Mouse (Mus musculus) small intestine, adult 2 months (tissue): ENCODE measurements around the gene Pi4k2a. TPM values are rescaled to one million over a fixed set of nuclear protein-coding genes. Genes with fewer than 3 reads are reported as not detected.

Source experiments
- H3K27ac ChIP-seq: fragments of 200-500 bp; 2 replicates; pipeline ENCODE4 v1.5.1; 2012; ENCODE audit warnings: low read depth, low read length, control low read depth, inconsistent platforms; ENCODE audit not compliant: insufficient read depth
- H3K27me3 ChIP-seq: fragments of 200-500 bp; 2 replicates; pipeline ENCODE4 v1.6.1; 2012; ENCODE audit warnings: mild to moderate bottlenecking, moderate library complexity, low read length, inconsistent platforms; ENCODE audit not compliant: control insufficient read depth, insufficient read depth
- H3K36me3 ChIP-seq: fragments of 200-500 bp; 2 replicates; pipeline ENCODE4 v1.6.1; 2012; ENCODE audit warnings: mild to moderate bottlenecking, low read length, control low read depth, inconsistent platforms; ENCODE audit not compliant: control insufficient read depth, insufficient read depth
- H3K4me1 ChIP-seq: fragments of 200-500 bp; 2 replicates; pipeline ENCODE4 v1.6.1; 2012; ENCODE audit warnings: low read length, inconsistent platforms, mixed read lengths; ENCODE audit not compliant: control insufficient read depth, insufficient read depth, insufficient read length
- H3K4me3 ChIP-seq: fragments of 200-500 bp; 2 replicates; pipeline ENCODE4 v1.5.1; 2012; ENCODE audit warnings: low read depth, mild to moderate bottlenecking, control low read depth, inconsistent platforms, low read length, moderate library complexity
- CTCF ChIP-seq: fragments of 200-500 bp; IDR thresholded peaks from 2 replicates; pipeline ENCODE4 v1.5.1; 2012; ENCODE audit warnings: low read depth, mild to moderate bottlenecking, control low read depth, inconsistent platforms, low read length, moderate library complexity, mixed read lengths; ENCODE audit not compliant: insufficient replicate concordance, insufficient read length; ENCODE audit errors: extremely low read depth
- POLR2A ChIP-seq: fragments of 200-500 bp; IDR thresholded peaks from 2 replicates; pipeline ENCODE4 v1.6.1; 2012; ENCODE audit warnings: low read depth, mild to moderate bottlenecking, control low read depth, inconsistent platforms, low read length, moderate library complexity
- WGBS: fragments of 180-500 bp; shearing (Covaris S2); methylation state at CpG from one replicate; pipeline ENCODE4 v1.1.7; 2018; 5-methylcytosine and 5-hydroxymethylcytosine counted together
- polyA plus RNA-seq: library from polyadenylated mRNA; depleted of rRNA; stranded (reverse); fragments of >200 nt; gene quantifications from 2 replicates; pipeline ENCODE4 v1.2.3, GENCODE M21; 2012

Pi4k2a gene
- polyA plus RNA-seq, 1 experiment, result 33.2 TPM

DNA sequence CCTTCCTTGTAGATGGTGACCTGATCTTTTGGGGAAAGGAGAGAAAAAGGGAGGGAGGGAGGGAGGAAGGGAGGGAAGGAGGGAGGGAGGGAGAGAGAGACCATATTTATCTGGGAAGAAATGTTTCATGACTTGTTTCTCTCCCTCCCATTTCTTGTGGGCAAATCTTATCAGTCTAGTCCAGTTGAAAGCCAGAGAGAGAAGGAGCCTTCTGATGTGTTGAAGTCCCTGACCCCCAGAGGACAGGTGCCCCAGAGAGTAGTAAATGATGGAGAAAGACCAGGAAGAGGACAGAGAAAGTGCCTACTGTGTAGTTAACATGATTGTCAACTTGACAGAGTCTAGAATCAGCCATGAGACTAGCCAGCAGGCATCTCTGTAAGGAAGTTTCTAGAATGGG lies 44.8 kb downstream of the Pi4k2a start:
- Histone ChIP-seq H3K27ac (no peak overlapping the region), H3K4me3 (no peak overlapping the region), H3K36me3 (no peaks in the 10 kb centered on the region), H3K4me1 (no peaks in the 10 kb centered on the region), H3K27me3 (no peaks in the 10 kb centered on the region)
- TF ChIP-seq CTCF (no peak), POLR2A (no peak)

DNA sequence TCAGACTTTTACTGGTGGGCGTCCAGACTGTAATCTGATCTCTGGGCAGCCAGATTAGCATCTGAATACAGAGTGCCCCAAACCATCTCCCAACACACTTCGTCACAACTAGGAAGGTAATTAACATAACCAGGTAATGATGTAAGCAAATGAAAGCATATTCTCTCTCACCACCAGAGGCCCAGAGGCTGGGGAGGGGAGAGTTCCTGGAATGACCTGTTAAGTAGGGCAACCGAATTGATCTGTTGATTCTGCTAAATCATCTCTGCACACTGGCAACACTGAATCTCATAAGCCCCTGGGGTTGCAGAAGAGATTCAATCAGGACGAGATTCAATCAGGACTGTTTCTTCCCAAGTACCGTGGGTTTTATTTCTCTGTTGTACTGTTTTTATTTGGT lies 45.9 kb downstream of the Pi4k2a start:
- 56% methylated on average over 5 of the region's 5 CpGs for WGBS
- TF ChIP-seq CTCF (no peak), POLR2A (no peak)
- Histone ChIP-seq H3K4me1 (no peaks in the 10 kb centered on the region), H3K27ac (no peak overlapping the region), H3K27me3 (no peaks in the 10 kb centered on the region; the same call in 1 of the 2 replicates), H3K36me3 (no peaks in the 10 kb centered on the region), H3K4me3 (no peak overlapping the region)

DNA sequence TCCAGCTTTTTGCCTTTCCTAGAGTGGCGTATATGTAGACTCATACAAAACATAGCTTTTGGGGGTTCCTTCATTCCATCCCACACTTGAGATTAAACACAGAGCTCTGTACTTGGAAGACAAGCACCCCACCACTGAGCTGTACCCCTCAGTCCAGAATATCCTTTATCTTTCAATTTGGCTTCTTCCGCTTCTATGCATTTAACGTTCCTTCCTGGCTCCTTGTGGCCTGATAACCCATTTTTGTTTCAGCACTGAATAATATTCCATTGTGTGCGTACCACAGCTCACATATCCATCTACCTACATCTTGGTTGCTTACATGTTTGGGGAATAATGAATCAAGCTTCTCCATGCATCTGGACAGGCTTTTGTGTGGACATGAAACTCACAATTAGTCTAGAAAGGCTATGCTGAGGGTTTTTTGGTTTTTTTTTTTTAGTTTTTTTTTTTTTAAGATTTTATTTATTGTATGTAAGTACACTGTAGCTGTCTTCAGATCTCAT lies 47.0 kb downstream of the Pi4k2a start:
- WGBS, result 91% methylated on average over 4 of the region's 4 CpGs
- no peak overlapping the region for H3K27ac ChIP-seq
- H3K27me3 ChIP-seq, result no peaks in the 10 kb centered on the region; the same call in 1 of the 2 replicates
- no peak overlapping the region for H3K4me3 ChIP-seq
- no peaks in the 10 kb centered on the region for H3K36me3 ChIP-seq
- no peak for TF ChIP-seq POLR2A
- no peak for TF ChIP-seq CTCF
- H3K4me1 ChIP-seq, result no peaks in the 10 kb centered on the region

DNA sequence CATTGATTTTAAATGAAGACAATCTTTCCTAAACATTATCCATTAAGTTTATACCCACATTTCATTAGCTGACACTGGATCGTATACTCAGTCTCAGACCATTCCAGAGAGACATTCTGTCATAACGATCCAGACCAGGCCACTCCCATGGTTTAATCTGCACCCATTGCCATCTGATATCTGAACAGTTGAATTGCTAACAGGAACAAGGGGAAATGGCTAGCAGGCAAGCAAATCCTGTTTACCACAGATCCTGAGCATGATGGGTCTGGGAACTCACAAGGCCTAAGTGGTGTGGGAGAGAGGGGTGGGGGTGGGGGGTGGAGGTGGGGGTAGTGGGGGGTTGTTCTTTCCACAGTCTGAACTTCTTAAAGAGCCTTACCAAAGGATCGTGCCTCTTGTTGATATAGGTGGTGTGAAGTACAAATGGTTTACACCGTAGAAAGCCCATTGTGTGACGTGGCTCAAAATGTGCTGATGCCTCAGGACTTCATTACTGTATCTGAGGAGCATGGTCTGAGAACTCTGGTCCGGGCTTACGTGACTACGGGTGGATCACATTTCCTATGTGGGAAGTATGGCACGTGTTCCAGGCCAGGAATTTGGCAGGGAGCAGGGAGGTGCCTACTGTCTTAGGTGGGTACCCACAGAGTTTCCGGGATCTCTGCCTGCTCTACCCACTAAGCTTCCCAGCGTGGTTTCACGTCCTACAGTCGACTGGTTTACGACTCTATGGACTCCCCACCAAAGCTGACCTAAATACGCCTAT lies 48.4 kb downstream of the Pi4k2a start:
- no peak for TF ChIP-seq CTCF
- no peak for TF ChIP-seq POLR2A
- H3K4me1 ChIP-seq, result no peaks in the 10 kb centered on the region
- 82% methylated on average over 15 of the region's 15 CpGs for WGBS

DNA sequence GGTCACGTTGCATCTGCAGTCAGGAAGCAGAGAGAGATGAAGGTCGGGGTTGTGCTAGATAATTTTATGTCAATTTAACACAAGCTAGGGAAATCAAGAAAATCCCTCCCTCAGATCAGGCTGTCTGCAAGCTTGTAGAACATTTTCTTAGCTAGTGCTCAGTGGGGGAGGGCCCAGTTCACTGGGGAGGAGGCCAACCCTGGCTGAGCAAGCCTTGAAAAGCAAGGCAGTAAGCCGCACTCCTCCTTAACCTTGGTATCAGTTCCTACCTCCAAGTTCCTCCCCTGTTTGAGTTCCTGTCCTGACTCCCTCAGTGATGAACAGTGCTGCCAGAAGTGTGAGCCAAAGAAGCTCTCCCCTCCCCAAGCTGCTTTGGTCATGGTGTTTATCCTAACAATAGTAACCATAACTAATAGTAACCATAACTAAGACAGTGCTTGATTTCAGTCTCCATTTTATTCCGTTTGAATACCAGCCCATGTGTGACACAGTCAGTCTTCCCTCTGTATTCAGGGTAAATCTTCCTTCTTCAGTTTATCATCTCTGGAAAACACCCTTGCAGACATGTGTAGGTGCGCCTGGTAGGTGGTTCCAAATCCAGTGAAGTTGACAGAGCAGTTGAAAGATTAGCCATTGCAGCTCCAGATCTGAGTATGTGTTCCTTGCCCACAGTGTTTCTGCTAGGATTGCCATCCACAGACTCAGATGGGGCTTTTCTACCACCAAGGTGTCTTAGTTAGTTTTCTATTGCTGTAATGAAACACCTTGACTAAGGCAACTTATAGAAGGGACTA lies 49.7 kb downstream of the Pi4k2a start:
- no peaks in the 10 kb centered on the region for H3K4me1 ChIP-seq
- no peak for TF ChIP-seq POLR2A
- TF ChIP-seq CTCF, result no peak
- H3K36me3 ChIP-seq, result no peaks in the 10 kb centered on the region
- no peak overlapping the region for H3K27ac ChIP-seq
- no peak overlapping the region for H3K4me3 ChIP-seq
- H3K27me3 ChIP-seq, result no peaks in the 10 kb centered on the region; the same call in 1 of the 2 replicates
- WGBS, result 74% methylated on average over 5 of the region's 5 CpGs

More for the DNA sequence above, 48.4 kb downstream of the Pi4k2a start:
- Histone ChIP-seq H3K4me3 (no peak overlapping the region), H3K27me3 (no peaks in the 10 kb centered on the region; the same call in 1 of the 2 replicates), H3K27ac (no peak overlapping the region), H3K36me3 (no peaks in the 10 kb centered on the region)

DNA sequence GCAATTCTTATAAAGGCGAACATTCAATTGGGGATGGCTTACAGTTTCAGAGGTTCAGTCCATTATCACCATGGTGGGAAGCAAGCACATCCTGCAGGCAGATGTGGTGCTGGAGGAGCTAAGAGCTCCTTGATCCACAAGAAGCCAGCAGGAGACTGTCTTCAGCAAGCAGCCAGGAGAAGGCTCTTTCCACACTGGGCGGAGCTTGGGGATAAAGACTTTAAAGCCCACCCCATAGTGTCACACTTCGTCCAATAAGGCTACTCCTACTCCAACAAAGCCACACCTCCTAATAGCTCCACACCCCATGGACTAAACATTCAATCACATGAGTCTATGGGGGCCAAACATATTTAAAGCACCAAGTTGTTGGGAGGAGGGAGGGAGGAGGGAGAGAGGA lies 51.7 kb downstream of the Pi4k2a start:
- Histone ChIP-seq H3K36me3 (no peaks in the 10 kb centered on the region), H3K27ac (no peak overlapping the region), H3K4me1 (peaks cover 2% of the 10 kb centered on the region; the same call in 1 of the 2 replicates), H3K4me3 (no peak overlapping the region), H3K27me3 (no peaks in the 10 kb centered on the region; the same call in 1 of the 2 replicates)
- no peak for TF ChIP-seq CTCF
- TF ChIP-seq POLR2A, result no peak
- WGBS, result 79% methylated on average over 3 of the region's 3 CpGs

DNA sequence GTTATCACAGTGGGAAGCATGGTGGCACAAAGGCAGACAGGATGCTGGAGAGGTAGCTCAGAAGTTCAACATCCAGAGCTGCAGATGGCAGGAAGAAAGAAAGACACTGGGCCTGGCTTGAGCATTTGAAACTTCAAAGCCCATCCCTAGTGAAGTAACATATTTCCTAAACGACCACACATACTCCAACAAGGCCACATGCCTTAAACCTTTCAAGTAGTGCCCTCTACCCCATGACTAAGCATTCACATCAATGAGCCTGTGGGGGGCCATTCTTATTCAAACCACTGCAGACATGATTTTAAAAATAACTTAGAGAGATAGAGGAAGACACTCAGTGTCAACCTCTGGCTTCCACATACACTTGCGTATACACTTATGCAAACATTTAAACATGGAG lies 52.5 kb downstream of the Pi4k2a start:
- no peak overlapping the region for H3K27ac ChIP-seq
- H3K4me3 ChIP-seq, result no peak overlapping the region
- peaks cover under 1% of the 10 kb centered on the region; the same call in 1 of the 2 replicates for H3K27me3 ChIP-seq
- peaks cover 6% of the 10 kb centered on the region; the same call in 1 of the 2 replicates for H3K4me1 ChIP-seq
- 73% methylated on average over 2 of the region's 2 CpGs for WGBS
- TF ChIP-seq CTCF (no peak), POLR2A (no peak)
- H3K36me3 ChIP-seq, result no peaks in the 10 kb centered on the region
